Mouse (Mus musculus): ENCODE data around the gene Gpr132. TPM values are rescaled to one million over a fixed set of nuclear protein-coding genes. Genes with fewer than 3 reads are reported as not detected.
"Not testable (repeated sequence)": the region's sequence is repeated elsewhere in the genome, so short reads cannot be mapped to it uniquely, and the experiment has no call there.

Gene Gpr132
- polyA plus RNA-seq, 1 experiment = 1.2 TPM

DNA sequence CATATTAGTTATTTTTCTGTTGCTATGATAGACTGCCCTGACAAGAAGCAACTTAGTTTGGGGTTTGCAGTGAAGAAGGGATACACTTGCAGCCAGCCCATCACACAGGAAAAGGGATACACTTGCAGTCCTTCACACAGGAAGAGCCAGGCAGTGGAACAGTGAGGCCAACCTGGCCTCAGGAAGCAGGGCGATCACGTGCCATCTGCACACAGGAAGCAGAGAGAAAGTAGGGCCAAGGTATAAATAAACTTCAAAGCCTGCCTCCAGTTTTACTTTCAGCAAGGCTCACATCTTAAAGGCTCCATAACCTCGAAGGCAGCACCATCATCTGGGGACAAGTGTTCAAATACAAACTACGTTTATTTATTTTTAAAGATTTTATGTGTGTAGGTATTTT is 44.8 kb downstream of the Gpr132 start:
- Histone ChIP-seq H3K9me3 (no peaks in the 10 kb centered on the region), H3K27me3 (replicated peaks) (no peaks in the 10 kb centered on the region), H3K4me1 (peaks cover 79% of the 10 kb centered on the region), H3K4me3 (replicated peaks) (peak overlapping the region; percentile 80), H3K36me3 (replicated peaks; ENCODE audit: low read length) (peaks cover 88% of the 10 kb centered on the region)
- TF ChIP-seq GATA1 (IDR thresholded peaks at IDR 0.05; ENCODE audit: borderline replicate concordance, low read length) (no peak), FLI1 (IDR thresholded peaks at IDR 0.05; ENCODE audit: low read length) (no peak)

GRCm38 (mm10) chr12:112822676-112823075 is 45.4 kb downstream of the Gpr132 start:
- Histone ChIP-seq H3K4me1 (peaks cover 73% of the 10 kb centered on the region), H3K27me3 (replicated peaks) (no peaks in the 10 kb centered on the region), H3K4me3 (replicated peaks) (peak overlapping the region; percentile 59), H3K9me3 (no peaks in the 10 kb centered on the region), H3K36me3 (replicated peaks; ENCODE audit: low read length) (peaks cover 91% of the 10 kb centered on the region)
- TF ChIP-seq GATA1 (IDR thresholded peaks at IDR 0.05; ENCODE audit: borderline replicate concordance, low read length) (no peak), FLI1 (IDR thresholded peaks at IDR 0.05; ENCODE audit: low read length) (no peak)

GRCm38 (mm10) chr12:112821974-112822373 is 46.1 kb downstream of the Gpr132 start:
- Histone ChIP-seq H3K4me1 (peaks cover 66% of the 10 kb centered on the region), H3K36me3 (replicated peaks; ENCODE audit: low read length) (peaks cover 91% of the 10 kb centered on the region)

GRCm38 (mm10) chr12:112821216-112821615 is 46.8 kb downstream of the Gpr132 start:
- Histone ChIP-seq H3K4me1 (peaks cover 62% of the 10 kb centered on the region), H3K27me3 (replicated peaks) (no peaks in the 10 kb centered on the region), H3K9me3 (no peaks in the 10 kb centered on the region), H3K4me3 (replicated peaks) (no peak overlapping the region), H3K36me3 (replicated peaks; ENCODE audit: low read length) (peaks cover 91% of the 10 kb centered on the region)
- TF ChIP-seq GATA1 (IDR thresholded peaks at IDR 0.05; ENCODE audit: borderline replicate concordance, low read length) (no peak), FLI1 (IDR thresholded peaks at IDR 0.05; ENCODE audit: low read length) (no peak)

More at GRCm38 (mm10) chr12:112821974-112822373, 46.1 kb downstream of the Gpr132 start:
- Histone ChIP-seq H3K27me3 (replicated peaks) (no peaks in the 10 kb centered on the region), H3K4me3 (replicated peaks) (peak overlapping the region; percentile 48), H3K9me3 (no peaks in the 10 kb centered on the region)
- TF ChIP-seq FLI1 (IDR thresholded peaks at IDR 0.05; ENCODE audit: low read length) (no peak), GATA1 (IDR thresholded peaks at IDR 0.05; ENCODE audit: borderline replicate concordance, low read length) (no peak)

DNA sequence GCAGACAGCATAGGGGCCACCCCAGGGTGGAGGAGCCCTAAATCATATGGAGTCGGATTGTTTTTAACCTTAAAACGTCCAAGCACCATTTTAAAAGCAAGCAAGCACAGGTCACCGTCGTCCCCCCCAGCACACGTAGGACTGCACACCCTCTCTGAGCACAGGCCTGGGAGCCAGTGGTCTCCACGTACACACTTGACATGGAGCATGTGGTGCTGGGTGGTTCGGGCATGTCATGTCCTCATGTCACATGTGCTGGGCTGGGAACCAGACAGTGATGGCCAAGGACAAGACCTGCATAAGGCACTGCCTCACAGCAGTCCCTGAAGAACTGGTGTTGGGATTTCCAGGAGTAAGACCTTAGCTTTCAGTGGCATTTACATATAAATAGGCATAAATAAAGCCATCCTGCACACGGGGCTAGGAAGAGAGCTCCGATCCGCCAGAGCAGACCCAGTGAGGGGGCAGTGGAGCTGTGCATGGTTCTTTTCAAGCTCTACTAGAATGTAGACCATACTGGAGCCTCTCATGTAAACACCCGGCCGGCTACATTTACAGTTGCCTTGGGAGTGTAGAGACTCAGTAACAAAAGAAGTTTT is 47.5 kb downstream of the Gpr132 start:
- Histone ChIP-seq H3K9me3 (no peaks in the 10 kb centered on the region), H3K4me1 (peaks cover 61% of the 10 kb centered on the region), H3K27me3 (replicated peaks) (no peaks in the 10 kb centered on the region), H3K36me3 (replicated peaks; ENCODE audit: low read length) (peaks cover 92% of the 10 kb centered on the region), H3K4me3 (replicated peaks) (no peak overlapping the region)
- TF ChIP-seq GATA1 (IDR thresholded peaks at IDR 0.05; ENCODE audit: borderline replicate concordance, low read length) = no peak
- no peak for TF ChIP-seq FLI1 (IDR thresholded peaks at IDR 0.05; ENCODE audit: low read length)

DNA sequence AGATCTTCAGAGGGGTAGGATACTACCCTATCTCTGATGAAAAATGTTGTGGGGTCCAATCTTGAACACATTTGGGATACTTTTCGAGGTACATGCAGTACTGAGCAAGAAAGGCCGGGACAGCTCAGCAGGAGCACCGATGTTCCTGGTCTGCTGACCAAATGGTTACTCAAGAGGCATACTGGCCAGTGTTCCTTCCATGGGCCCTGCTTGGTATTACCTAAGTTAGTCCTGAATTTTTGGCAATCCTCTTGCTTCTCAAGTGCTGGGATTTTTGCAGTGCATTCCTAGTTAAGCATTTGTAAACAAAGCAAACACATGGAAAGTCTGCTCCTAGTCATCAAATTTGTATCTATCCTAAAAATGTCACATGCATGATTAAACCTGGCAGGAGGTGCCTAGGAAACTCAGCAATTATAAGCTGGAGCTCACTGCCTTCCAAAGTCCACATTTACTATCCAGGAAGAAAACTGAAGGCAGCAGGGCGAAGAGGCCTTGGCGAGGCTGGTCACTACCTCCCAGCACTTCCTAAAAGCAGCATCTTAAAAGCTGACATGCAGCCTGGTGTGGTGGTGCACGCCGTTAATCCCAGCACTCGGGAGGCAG is 48.9 kb downstream of the Gpr132 start:
- H3K27me3 ChIP-seq (replicated peaks) = no peaks in the 10 kb centered on the region
- H3K36me3 ChIP-seq (replicated peaks; ENCODE audit: low read length) = peaks cover 95% of the 10 kb centered on the region
- H3K9me3 ChIP-seq = no peaks in the 10 kb centered on the region
- H3K4me3 ChIP-seq (replicated peaks) = no peak overlapping the region
- TF ChIP-seq FLI1 (IDR thresholded peaks at IDR 0.05; ENCODE audit: low read length) (no peak), GATA1 (IDR thresholded peaks at IDR 0.05; ENCODE audit: borderline replicate concordance, low read length) (no peak)
- peaks cover 47% of the 10 kb centered on the region for H3K4me1 ChIP-seq

- H3K27me3 ChIP-seq (replicated peaks); H3K9me3 ChIP-seq; H3K4me3 ChIP-seq (replicated peaks): not testable (repeated sequence)
- peaks cover 28% of the 10 kb centered on the region for H3K4me1 ChIP-seq
- peaks cover 100% of the 10 kb centered on the region for H3K36me3 ChIP-seq (replicated peaks; ENCODE audit: low read length)
These were observed 51.2 kb downstream of the Gpr132 start for GRCm38 (mm10) chr12:112816866-112817265.

GRCm38 (mm10) chr12:112816294-112816693 is 51.7 kb downstream of the Gpr132 start:
- H3K27me3 ChIP-seq (replicated peaks) = no peaks in the 10 kb centered on the region
- no peaks in the 10 kb centered on the region for H3K9me3 ChIP-seq
- TF ChIP-seq FLI1 (IDR thresholded peaks at IDR 0.05; ENCODE audit: low read length) = no peak
- no peak for TF ChIP-seq GATA1 (IDR thresholded peaks at IDR 0.05; ENCODE audit: borderline replicate concordance, low read length)
- H3K4me3 ChIP-seq (replicated peaks) = no peak overlapping the region
- H3K36me3 ChIP-seq (replicated peaks; ENCODE audit: low read length) = peaks cover 100% of the 10 kb centered on the region
- H3K4me1 ChIP-seq = peaks cover 23% of the 10 kb centered on the region

DNA sequence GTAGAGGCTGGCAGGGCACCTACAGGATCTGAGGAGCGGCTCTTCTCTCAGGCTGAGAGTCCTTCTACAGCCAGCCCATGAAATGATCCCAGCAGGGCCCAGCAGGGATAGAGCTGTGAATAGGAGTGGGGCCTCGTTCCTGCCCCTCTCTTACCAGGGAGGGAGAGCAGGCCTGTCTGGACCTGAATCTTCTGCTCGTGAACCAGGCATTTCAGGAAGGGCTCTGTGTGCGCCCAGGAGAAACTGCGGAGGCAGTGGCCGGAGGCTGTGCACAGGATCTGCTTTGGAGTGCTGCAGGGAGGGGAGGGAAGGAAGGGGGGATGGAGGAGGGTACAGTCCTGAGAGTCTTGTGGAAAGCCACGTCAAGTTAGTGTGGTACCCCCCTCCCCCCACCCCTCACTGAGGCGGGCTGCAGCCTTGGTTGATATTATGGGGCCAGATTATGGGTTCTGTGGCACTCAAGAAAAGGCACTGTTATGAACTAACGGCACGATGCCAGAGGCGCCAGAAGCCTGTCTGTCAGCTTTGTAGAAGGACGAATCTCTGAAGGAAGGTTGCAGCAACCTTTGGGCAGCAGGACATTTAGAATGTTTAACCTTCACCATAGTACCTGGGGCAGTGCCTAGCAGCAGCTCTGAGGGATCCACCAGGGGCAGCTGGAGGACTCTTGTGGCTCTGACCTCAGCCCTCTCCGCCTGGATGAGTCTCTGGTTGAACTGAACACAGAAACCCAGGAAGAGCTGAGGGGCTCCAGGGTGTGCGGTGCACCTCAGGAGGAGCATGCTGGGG is 53.2 kb downstream of the Gpr132 start:
- peaks cover 95% of the 10 kb centered on the region for H3K36me3 ChIP-seq (replicated peaks; ENCODE audit: low read length)

DNA sequence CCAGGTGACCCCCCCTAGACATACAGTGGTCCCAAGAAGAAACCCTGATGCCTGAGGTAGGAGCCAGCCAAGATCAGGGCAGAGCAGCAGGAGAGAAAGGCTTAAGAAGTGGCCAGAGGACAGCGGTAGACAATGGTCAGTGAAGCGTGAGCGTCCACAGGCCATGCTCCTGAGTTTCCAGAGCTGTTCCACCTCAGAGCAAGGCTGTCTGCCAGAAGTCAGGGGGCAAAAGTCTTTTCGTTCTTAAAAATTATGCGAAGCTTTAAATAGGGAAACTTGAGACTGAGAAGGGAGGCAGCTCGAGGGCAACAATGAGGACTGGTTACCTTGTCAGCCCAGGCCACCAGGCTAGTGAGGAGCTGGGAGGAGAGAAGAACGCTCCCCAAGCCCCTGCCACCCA is 54.7 kb downstream of the Gpr132 start:
- H3K36me3 ChIP-seq (replicated peaks; ENCODE audit: low read length) = peaks cover 79% of the 10 kb centered on the region
- peaks cover 40% of the 10 kb centered on the region for H3K4me1 ChIP-seq
- no peaks in the 10 kb centered on the region for H3K9me3 ChIP-seq
- H3K27me3 ChIP-seq (replicated peaks) = no peaks in the 10 kb centered on the region
- TF ChIP-seq FLI1 (IDR thresholded peaks at IDR 0.05; ENCODE audit: low read length) (no peak), GATA1 (IDR thresholded peaks at IDR 0.05; ENCODE audit: borderline replicate concordance, low read length) (no peak)
- H3K4me3 ChIP-seq (replicated peaks) = no peak overlapping the region

More for the DNA sequence above, 53.2 kb downstream of the Gpr132 start:
- TF ChIP-seq GATA1 (IDR thresholded peaks at IDR 0.05; ENCODE audit: borderline replicate concordance, low read length) = no peak
- TF ChIP-seq FLI1 (IDR thresholded peaks at IDR 0.05; ENCODE audit: low read length) = no peak
- Histone ChIP-seq H3K27me3 (replicated peaks) (no peaks in the 10 kb centered on the region), H3K4me3 (replicated peaks) (no peak overlapping the region), H3K9me3 (no peaks in the 10 kb centered on the region), H3K4me1 (peaks cover 27% of the 10 kb centered on the region)
